Mouse (Mus musculus): ENCODE data around the gene Lrba.

GRCm38 (mm10) chr3:86779704-86780103 lies 555.2 kb downstream of the Lrba start:
- TF ChIP-seq CTCF (IDR thresholded peaks at IDR 0.05; ENCODE audit: control insufficient read depth, insufficient read depth, insufficient replicate concordance, low read depth, low read length) (no peak), POLR2A (IDR thresholded peaks at IDR 0.05; ENCODE audit: control insufficient read depth, low read depth, low read length) (no peak)

Measured in testis, adult 2 months (tissue).